Mouse (Mus musculus) brain, embryonic 14.5 days (tissue): ENCODE measurements at regions not wholly inside any gene's neighbourhood (a gene's known extent, or its start where the extent isn't known, plus 50 kb on each side); places are given as distances from the start of the nearest gene placed in this dataset.

Source experiments
- CTCF ChIP-seq: fragments of 200-500 bp; IDR thresholded peaks from 2 replicates; pipeline ENCODE4 v1.5.1; 2012; ENCODE audit warnings: inconsistent platforms, mild to moderate bottlenecking, moderate library complexity, borderline replicate concordance; ENCODE audit not compliant: insufficient read depth, insufficient read length; ENCODE audit errors: extremely low read depth
- POLR2A ChIP-seq: fragments of 200-500 bp; IDR thresholded peaks from 2 replicates; pipeline ENCODE4 v1.6.1; 2012; ENCODE audit warnings: mild to moderate bottlenecking, inconsistent platforms, borderline replicate concordance; ENCODE audit not compliant: poor library complexity, insufficient read depth, insufficient read length, severe bottlenecking; ENCODE audit errors: extremely low read depth

- TF ChIP-seq CTCF (no peak), POLR2A (no peak)
These were observed 124.6 kb upstream of the Zc3h12a start for GRCm38 (mm10) chr4:125252228-125252627.
